Mouse (Mus musculus): ENCODE data around the gene Rapgef3.

DNA sequence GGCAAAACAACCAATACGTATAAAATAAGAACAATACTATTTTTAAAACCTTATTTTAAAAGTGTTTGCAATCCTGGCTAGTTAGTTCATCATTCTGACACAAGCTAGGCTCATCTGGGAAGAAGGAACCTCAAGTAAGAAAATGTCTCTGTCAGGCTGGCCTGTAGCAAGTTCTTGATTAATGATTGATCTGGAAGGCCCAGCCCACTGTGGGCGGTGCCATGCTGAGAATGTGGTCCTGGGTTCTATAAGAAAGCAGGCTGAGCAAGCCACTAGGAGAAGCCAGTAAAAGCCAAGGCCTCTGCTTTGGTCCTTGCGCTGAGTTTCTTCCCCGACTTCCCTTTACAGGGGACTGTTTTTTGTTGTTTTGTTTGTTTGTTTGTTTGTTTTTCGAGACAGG, 15.3 kb downstream of the Rapgef3 start:
- no peak for TF ChIP-seq POLR2A (IDR thresholded peaks at IDR 0.05; ENCODE audit: borderline replicate concordance, low read depth, low read length)
- no peak for TF ChIP-seq CTCF (IDR thresholded peaks at IDR 0.05; ENCODE audit: low read depth, low read length)

Data from bone marrow macrophage, adult 2 months (primary cell).